Mouse (Mus musculus) testis, adult 2 months (tissue): ENCODE measurements around the gene Cdsn.
A peak's percentile ranks its signal among the peaks of the same experiment; 100 is the strongest.

ENCODE experiments used
- CTCF ChIP-seq: fragments of 200-500 bp; IDR thresholded peaks from 2 replicates; pipeline ENCODE4 v1.5.1; 2012; ENCODE audit warnings: low read depth, mild to moderate bottlenecking, inconsistent platforms, low read length, moderate library complexity; ENCODE audit not compliant: control insufficient read depth, insufficient read depth, insufficient replicate concordance
- POLR2A ChIP-seq: fragments of 200-500 bp; IDR thresholded peaks from 2 replicates; pipeline ENCODE4 v1.6.1; 2012; ENCODE audit warnings: low read depth, mild to moderate bottlenecking, inconsistent platforms, low read length, moderate library complexity; ENCODE audit not compliant: control insufficient read depth

GRCm38 (mm10) chr17:35587291-35587690 lies 35.4 kb downstream of the Cdsn start:
- TF ChIP-seq POLR2A (no peak), CTCF (peak; percentile 28; the same call in 1 of the 2 replicates)
